In the genomic region with DNA sequence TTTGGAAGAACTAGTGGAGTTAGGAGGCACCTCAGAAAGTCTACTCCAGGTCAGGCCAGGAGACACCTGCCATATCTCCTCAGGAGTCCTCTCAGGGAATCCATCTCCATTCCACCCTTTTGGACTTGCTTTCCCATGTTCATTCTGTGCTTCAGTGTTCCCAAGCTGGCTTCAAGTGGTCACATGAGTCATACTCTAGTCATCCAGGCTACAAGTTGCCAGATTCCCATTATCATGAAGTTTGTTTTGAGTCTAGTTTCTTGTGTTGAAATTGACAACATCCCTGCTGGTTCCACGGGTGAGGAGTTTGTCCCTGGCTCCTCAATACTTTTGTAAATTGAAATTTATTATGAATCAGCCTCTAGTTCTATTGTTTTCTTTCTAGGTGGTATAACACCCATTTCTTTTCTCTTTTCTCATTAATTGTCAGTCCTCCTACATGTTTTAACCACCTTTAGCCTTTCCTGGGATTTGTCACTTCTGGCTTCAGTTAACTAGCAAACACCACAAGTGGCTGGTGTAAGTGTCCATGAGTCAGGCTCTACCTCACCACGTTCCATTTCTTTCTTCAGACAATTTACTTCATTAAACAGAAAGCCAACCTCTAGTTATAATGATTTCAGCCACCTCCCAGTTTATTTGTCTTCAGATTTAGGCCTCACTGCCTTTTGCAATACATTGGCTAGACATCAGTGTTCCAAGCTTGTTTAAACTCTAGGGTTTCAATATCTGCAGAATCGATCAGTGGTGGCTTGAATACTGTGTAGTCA, we compare ENCODE assay signal across 26 mouse cellular contexts. TPM values are rescaled to one million over a fixed set of nuclear protein-coding genes. Genes with fewer than 3 reads are reported as not detected.
DNase-seq lines count a peak whose midpoint lies in the region; ATAC-seq and TF ChIP-seq lines count a peak whose summit lies in the region.
"Had no signal": no experiment of that assay in that cellular context is flagged by ENCODE, and none has a peak within 500 bp of the region (broad histone marks: within the 10 kb centered on the region; RNA-seq: fewer than 3 reads in every experiment).

No protein-coding gene starts in this region.

- H3K27me3 ChIP-seq in C2C12 (ENCODE audit: control insufficient read depth, insufficient read depth, insufficient read length): no peaks in the 10 kb centered on the region
- no peaks in the 10 kb centered on the region for H3K27me3 ChIP-seq in Patski
- no peaks in the 10 kb centered on the region for H3K27me3 ChIP-seq in myocyte (ENCODE audit: control insufficient read depth, insufficient read depth, insufficient read length)
- H3K27me3 ChIP-seq in midbrain, postnatal 0 days (ENCODE audit: insufficient read depth, low read length): no peaks in the 10 kb centered on the region
- H3K27me3 ChIP-seq: embryonic facial prominence, embryonic 13.5 days; limb, embryonic 15.5 days; liver, embryonic 15.5 days had no signal

- no peak overlapping the region for H3K27ac ChIP-seq in midbrain, postnatal 0 days (ENCODE audit: low read depth, low read length)
- H3K27ac ChIP-seq: embryonic facial prominence, embryonic 13.5 days; hindbrain, postnatal 0 days; limb, embryonic 15.5 days; liver, embryonic 15.5 days had no signal

- WGBS in midbrain, postnatal 0 days: 87% methylated on average over 3 of the region's 3 CpGs

- no peaks in the 10 kb centered on the region for H3K79me3 ChIP-seq in C2C12 (ENCODE audit: low read depth)

- H3K4me1 ChIP-seq in midbrain, postnatal 0 days (ENCODE audit: insufficient read depth, low read length): no peaks in the 10 kb centered on the region
- H3K4me1 ChIP-seq: limb, embryonic 15.5 days; liver, embryonic 15.5 days had no signal

- peak; percentile 70 for ATAC-seq in Patski
- ATAC-seq in midbrain, postnatal 0 days (ENCODE audit: low FRiP score): no peak
- ATAC-seq: CD4-positive, CD25-positive, alpha-beta regulatory T cell, adult 4 months; forebrain, embryonic 16.5 days; hindbrain, postnatal 0 days; intestine, embryonic 16.5 days had no signal

- CTCF ChIA-PET in Patski (lab: Charles Lee): no interaction called here

- no peaks in the 10 kb centered on the region for H3K9me3 ChIP-seq in midbrain, postnatal 0 days (ENCODE audit: low read length)
- H3K9me3 ChIP-seq: limb, embryonic 15.5 days; liver, embryonic 15.5 days had no signal

- DNase-seq in heart, adult 8-10 months (ENCODE audit: low spot score): peak; percentile 36
- DNase-seq in heart, postnatal 4 days: no peak
- DNase-seq in Patski (ENCODE audit: low read depth, low spot score): peak; percentile 80
- no peak for DNase-seq in midbrain, postnatal 0 days (ENCODE audit: low spot score)
- no peak for DNase-seq in layer of hippocampus, postnatal 10 days (ENCODE audit: low spot score in 2 of 2)
- DNase-seq: adrenal gland, adult 8-10 months; cerebellum, adult 8-10 months; cerebellum, postnatal 36 days; embryo, embryonic 11 days; kidney, postnatal 4 days; left cerebral cortex, postnatal 4 days; lung, postnatal 4 days; midbrain, embryonic 14.5 days; right cerebral cortex, adult 18-20 months; right cerebral cortex, postnatal 4 days; thymus, adult 18-20 months; thymus, postnatal 4 days had no signal

- H3ac ChIP-seq in C2C12 (ENCODE audit: control insufficient read depth, insufficient read length, low read depth) (no peak overlapping the region), myocyte (ENCODE audit: control insufficient read depth, insufficient read length) (no peak overlapping the region)

- no peak for TF ChIP-seq POLR2A in myocyte (IDR thresholded peaks at IDR 0.05; ENCODE audit: insufficient read length, low read depth)

- no peak overlapping the region for H3K9ac ChIP-seq in midbrain, postnatal 0 days (replicated peaks; ENCODE audit: low read length, poor library complexity, severe bottlenecking)
- H3K9ac ChIP-seq: embryonic facial prominence, embryonic 13.5 days; limb, embryonic 15.5 days; liver, embryonic 15.5 days had no signal

- H3K36me3 ChIP-seq in C2C12 (ENCODE audit: control insufficient read depth, insufficient read depth): no peaks in the 10 kb centered on the region
- no peaks in the 10 kb centered on the region for H3K36me3 ChIP-seq in myocyte (ENCODE audit: control insufficient read depth, insufficient read depth)
- H3K36me3 ChIP-seq in midbrain, postnatal 0 days (ENCODE audit: insufficient read depth, low read length): no peaks in the 10 kb centered on the region
- H3K36me3 ChIP-seq: embryonic facial prominence, embryonic 13.5 days; limb, embryonic 15.5 days; liver, embryonic 15.5 days had no signal

- TF ChIP-seq CTCF in C2C12 (IDR thresholded peaks at IDR 0.05; ENCODE audit: control insufficient read depth, insufficient read depth, insufficient read length): no peak
- TF ChIP-seq CTCF in Patski (IDR thresholded peaks at IDR 0.05): no peak
- no peak for TF ChIP-seq CTCF in midbrain, postnatal 0 days (IDR thresholded peaks at IDR 0.05)

- H3K4me3 ChIP-seq in C2C12 (ENCODE audit: insufficient read depth, poor library complexity, severe bottlenecking) (no peak overlapping the region), myocyte (no peak overlapping the region)
- no peak overlapping the region for H3K4me3 ChIP-seq in midbrain, postnatal 0 days (ENCODE audit: low read depth, low read length)
- H3K4me3 ChIP-seq: embryonic facial prominence, embryonic 13.5 days; limb, embryonic 15.5 days; liver, embryonic 15.5 days had no signal

- POLR2A ChIA-PET in Patski (lab: Charles Lee): interaction anchor here (1.3 kb wide), 1 partner anchor 11 kb away, joined by 4 read pairs; no protein-coding TSS in a partner anchor

- H3K79me2 ChIP-seq in C2C12 (ENCODE audit: control insufficient read depth, insufficient read depth): no peaks in the 10 kb centered on the region
- no peaks in the 10 kb centered on the region for H3K79me2 ChIP-seq in myocyte (ENCODE audit: control insufficient read depth, insufficient read depth)

- peak overlapping the region; percentile 13 for H3K4me2 ChIP-seq in myocyte (ENCODE audit: low read depth)
- H3K4me2 ChIP-seq in midbrain, postnatal 0 days (ENCODE audit: low read depth, low read length, poor library complexity, severe bottlenecking): no peak overlapping the region
- H3K4me2 ChIP-seq: embryonic facial prominence, embryonic 13.5 days; limb, embryonic 15.5 days; liver, embryonic 15.5 days had no signal

- in situ Hi-C loops in Patski (cut with MboI; ENCODE audit: low pct_unique_long_range_greater_than_20kb): loop anchor here (5.0 to 10.0 kb wide), 3 partner anchors 229 to 1337 kb away; no protein-coding TSS in a partner anchor

TF ChIP-seq in C2C12, 6 proteins besides CTCF, POLR2A, EP300 and RAD21:
- peak; percentile 69 for TF ChIP-seq FOSL1 (IDR thresholded peaks at IDR 0.05; ENCODE audit: insufficient read depth, low read length, poor library complexity, severe bottlenecking)
- no peak for TF ChIP-seq MYOG (IDR thresholded peaks at IDR 0.05; ENCODE audit: control insufficient read depth, extremely low read depth, insufficient read length)

TF ChIP-seq in myocyte, 11 proteins besides CTCF, POLR2A, EP300 and RAD21:
- no peak for TF ChIP-seq SRF (IDR thresholded peaks at IDR 0.05; ENCODE audit: control insufficient read depth, insufficient read length, low read depth)

RNA-seq across cellular contexts. Expression of gene Ccnl1, which starts 49.8 kb away (rescaled TPM):
- total RNA-seq in heart, adult 8-10 months (2022): 10 to 100 TPM; 14.9 to 20.4 (median 16.9) TPM
- 10 to 100 TPM; 43.3 to 49.6 TPM for total RNA-seq in heart, postnatal 4 days (2021)
- polyA plus RNA-seq in C2C12 (2012; fragmentation: generic; extraction: Trizol): 12.5 TPM
- 92.3 TPM for polyA plus RNA-seq in Patski (2021)
- polyA plus RNA-seq in myocyte (2012; fragmentation: generic; extraction: Trizol): 12.8 TPM
- 38.7 and 60.3 TPM in 2 replicates for total RNA-seq in midbrain, postnatal 0 days (2014; rRNA removed)
- polyA plus RNA-seq in midbrain, postnatal 0 days (2015; fragmentation: Nextera tagmentation; extraction: Ambion mirVana): 52.2 and 58.4 TPM in 2 replicates
- total RNA-seq in layer of hippocampus, postnatal 10 days (2021): 10 to 100 TPM; 56.7 to 61.8 TPM

Comparison
In these comparisons a context has a peak if more than half of its experiments do, and no peak if none do; other contexts are left out.
1. DNase-seq: peak in heart, adult 8-10 months (single experiment) and Patski (single experiment); none in heart, postnatal 4 days (single experiment), midbrain, postnatal 0 days (single experiment) and layer of hippocampus, postnatal 10 days (0 of 2).